Mouse (Mus musculus) thymus, postnatal 4 days (tissue): ENCODE measurements around the gene Sirt2.

ENCODE experiments used
- DNase-seq: peaks from one replicate; pipeline ENCODE4 v3.0.0; 2021

The Sirt2 gene

DNA sequence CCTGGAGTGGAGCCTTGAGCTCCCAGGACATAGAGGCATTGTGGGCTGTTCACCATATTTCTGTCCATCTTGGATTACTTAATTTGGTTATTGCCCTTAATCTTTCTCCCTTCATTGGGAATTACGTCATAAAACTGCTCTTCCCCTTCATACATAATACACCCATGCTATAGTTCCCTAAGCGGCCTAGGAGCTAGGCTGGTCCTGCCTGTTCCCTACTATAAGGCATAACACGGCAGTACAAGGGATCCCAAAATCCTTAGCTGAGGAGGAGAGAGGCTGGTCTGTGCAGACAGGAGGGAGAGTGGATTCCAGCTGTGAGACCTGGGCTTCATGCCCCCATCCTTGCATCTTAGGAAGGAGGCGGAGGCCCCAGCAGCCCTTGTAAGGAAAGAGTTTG, 51.4 kb downstream of the Sirt2 start:
- DNase-seq, result no peak

DNA sequence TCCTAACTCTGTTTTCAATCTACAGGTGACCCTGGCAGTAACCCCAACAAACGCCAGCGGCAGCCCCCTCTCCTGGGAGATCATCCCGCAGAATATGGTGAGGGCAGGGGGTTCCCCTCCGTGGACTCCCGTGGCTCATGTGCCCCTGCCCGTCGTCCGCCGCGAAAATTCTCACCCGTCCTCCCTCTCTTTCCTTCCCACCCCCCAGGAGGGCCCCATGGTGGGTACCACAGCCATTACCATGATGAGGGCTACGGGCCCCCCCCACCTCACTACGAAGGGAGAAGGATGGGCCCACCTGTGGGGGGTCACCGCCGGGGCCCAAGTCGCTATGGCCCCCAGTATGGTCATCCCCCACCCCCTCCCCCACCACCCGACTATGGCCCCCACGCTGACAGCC, 51.9 kb downstream of the Sirt2 start:
- DNase-seq, result no peak

DNA sequence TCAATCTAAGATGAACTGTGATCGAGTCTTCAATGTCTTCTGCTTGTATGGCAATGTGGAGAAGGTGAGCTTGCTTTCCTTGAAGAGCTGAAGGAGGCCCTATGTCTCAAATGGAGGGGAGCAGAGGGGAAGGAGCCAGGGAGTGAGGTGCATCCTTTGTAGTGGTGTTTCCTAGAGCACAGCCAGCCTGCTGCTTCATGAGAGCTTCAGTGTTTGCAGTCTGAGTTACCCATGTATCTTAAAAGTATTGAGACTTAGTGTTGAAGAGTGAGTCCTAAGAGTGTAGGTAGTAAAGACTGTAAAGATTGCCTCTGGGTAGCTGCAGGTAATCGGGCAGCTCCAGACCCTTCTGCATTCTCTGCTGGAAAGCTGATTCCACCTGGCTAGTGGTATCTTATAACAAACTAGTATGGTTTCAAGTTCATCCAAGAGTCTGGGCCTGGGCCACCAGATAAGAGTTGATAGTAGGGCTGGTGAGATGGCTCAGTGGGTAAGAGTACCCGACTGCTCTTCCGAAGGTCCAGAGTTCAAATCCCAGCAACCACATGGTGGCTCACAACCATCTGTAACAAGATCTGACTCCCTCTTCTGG, 52.4 kb downstream of the Sirt2 start:
- no peak for DNase-seq

DNA sequence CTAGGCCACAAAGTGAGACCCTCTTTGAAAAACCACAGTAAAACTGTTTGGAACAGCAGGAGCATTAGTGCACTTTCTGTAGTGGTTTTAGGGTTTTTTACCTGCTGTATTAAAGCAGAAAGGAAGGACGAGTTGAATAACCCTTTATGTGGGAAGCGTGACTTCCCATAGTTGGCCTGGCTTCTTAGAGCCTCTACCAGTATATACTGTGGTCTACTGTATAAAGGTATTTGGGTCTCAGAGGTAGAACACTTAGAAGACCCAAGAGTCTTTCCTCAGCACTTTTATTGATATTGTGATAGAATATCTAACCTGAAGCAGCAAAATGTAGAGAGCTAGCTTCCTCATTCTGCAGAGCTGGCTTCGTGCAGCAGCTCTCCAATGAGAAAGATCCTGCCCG, 53.0 kb downstream of the Sirt2 start:
- DNase-seq, result no peak

DNA sequence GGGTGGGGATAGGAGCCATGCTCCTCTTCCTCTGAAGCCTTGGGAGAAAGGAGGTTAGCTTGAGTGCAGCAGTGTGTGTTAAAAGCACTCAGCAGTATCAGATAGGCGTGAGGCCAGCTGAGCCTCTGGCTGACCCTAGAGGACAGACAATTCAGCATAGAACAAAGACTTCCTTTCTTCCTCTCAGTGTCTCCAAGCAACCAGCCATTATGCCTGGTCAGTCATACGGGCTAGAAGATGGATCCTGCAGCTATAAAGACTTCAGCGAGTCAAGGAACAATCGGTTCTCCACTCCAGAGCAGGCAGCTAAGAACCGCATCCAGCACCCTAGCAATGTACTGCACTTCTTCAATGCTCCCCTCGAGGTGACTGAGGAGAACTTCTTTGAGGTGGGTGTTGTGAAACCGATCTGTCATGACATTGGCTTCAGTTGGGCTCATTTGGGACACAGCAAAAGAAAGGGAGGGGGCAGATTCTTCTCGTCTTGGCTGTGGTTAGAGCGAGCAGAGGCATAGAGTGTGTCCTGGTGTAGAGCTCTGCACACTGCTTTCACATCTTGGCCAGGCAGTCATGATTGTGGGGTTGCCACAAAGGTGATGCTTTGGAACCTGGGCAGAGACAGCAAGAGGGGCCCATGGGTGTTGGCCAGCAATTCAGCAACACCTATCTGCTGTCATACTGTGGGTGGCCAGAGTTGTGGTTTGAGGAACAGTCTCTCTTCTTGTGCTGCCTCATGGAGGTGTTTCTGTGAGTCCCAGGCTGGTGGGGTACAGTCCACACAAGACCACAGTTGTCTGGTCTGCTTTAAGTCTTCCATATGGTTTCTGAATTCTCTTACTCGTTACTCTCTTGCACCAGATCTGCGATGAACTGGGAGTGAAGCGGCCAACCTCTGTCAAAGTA, 54.1 kb downstream of the Sirt2 start:
- no peak for DNase-seq

DNA sequence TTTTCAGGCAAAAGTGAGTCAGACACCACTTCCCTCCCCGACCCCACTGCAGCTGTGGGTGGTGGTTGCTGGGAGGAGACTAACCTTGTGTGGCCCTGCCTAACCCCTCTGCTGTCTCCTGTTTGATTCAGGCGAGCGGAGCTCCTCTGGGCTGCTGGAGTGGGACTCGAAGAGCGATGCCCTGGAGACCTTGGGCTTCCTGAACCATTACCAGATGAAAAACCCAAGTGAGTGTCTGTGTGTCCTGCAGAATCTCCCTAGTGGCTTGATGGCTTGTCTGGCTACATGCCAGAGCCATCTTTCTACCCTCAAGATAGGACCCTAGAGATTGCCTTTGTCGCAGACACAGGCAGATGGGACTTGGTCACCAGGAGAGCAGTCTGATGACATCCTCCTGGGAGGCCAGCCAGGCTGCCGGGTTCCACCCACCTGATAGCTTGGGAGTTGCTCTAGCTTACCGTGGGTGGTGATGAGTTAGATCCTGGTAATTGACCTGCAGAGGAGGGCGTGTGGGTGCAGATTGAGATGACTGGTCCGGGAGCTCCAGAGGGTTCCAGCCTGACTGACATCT, 54.8 kb downstream of the Sirt2 start:
- DNase-seq, result no peak

DNA sequence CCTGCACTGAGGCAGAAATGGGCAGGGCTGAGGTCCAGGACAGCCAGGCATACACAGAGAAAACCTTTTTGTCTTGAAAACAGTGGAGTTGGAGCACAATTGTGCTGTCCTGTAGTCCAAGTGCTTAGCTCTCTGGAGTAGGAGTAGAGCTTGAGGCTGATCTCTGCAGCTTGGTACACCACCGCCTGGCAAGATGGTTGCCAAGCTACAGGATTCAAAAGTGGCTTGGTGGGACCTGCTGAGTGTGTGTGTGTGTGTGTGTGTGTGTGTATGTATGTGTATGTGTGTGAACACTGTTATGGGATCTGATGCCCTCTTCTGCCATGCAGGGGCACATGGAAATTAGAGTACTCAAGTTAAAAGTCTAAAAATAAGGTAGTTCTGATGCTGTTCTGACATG, 56.0 kb downstream of the Sirt2 start:
- no peak for DNase-seq

DNA sequence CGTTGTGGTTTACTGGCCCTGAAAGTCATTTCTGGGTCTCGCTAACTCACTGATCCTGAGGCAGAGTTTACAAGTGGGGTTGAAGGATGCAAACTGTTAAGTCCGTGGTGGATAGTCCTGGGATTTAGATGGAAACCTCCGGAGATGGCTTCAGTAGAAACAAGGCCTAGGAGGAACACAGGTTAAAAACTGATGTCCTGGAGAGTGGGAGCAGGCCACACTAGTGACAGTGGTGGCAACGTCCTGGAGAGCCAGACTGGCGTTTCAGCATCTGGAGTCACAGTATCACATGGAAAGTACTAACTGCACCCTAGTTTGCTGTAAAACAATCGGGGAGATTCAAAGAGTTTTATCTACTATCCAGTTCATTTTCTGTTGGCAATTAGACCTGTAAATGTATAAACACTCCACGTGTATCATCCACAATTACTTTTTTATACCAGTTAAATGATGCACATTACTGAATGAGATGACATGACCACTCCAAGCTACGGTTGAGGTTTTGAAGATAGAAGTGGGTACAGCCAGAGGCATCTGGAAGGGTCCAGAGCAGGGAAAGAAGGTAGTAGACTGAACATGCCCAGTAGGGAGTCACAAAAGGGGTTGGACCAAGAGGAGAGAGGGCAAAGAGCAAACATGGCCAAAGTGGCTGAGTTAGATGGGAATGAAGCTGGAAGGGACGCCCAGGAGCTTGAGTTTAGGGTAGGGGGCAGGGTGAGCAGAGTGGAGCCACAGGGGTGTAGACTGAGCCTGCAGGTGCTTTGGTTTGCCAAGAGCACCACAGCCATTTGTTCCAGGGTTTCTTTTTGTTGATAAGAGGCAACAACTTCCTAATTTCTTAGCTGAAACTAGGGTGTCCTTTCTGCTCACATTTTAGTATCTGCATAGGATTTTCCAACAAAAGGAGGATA, 56.7 kb downstream of the Sirt2 start:
- no peak for DNase-seq

- no peak for DNase-seq
Measured at GRCm38 (mm10) chr7:28823932-28824331, 57.4 kb downstream of the Sirt2 start.

- DNase-seq, result peak; percentile 92
Measured at GRCm38 (mm10) chr7:28824941-28825685, 58.6 kb downstream of the Sirt2 start, which contains the start of gene Ech1. Ech1 (plus strand) TSS chr7:28825217.

- peak; percentile 73 for DNase-seq
Measured at GRCm38 (mm10) chr7:28825686-28826401, 59.3 kb downstream of the Sirt2 start.

GRCm38 (mm10) chr7:28826402-28826772, 59.9 kb downstream of the Sirt2 start:
- no peak for DNase-seq

DNA sequence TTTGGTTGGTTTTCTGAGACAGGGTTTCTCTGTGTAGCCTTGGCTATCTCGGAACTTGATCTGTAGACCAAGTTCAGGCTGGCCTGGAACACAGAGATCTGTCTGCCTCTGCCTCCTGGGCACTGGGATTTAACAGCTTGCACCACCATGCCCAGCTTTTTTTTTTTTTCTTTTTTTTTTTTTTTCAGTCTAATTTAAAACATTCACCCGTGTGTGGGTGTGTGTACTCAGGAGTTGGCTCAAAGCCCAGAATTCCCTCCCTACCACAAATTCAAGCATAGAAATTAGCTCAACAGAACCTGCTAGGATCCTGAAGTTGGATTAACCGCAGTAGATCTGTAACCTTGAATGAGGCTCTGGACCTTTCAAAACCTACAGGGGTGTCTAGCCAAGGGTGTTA, 60.8 kb downstream of the Sirt2 start:
- DNase-seq, result no peak

- DNase-seq, result no peak
Measured at GRCm38 (mm10) chr7:28829821-28830220, 63.3 kb downstream of the Sirt2 start.

DNA sequence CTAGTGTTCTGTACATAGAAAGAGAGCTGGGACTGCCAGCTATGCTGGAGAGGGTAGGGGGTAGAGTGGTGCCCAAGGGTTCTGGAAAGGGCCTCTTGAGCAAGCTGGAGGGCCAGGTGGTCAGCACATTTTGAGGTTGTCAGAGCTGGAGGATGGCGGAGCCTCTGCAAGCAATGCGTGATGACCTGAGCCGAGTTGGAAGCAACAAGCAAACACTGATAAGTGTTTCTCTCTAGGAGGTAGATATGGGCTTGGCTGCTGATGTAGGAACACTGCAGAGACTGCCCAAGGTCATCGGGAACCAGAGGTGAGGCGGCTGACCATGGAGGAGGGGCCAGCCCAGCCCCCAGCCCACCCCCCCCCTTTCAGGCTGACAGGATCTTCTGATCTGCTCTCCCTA, 64.4 kb downstream of the Sirt2 start:
- DNase-seq, result no peak

GRCm38 (mm10) chr7:28831411-28832125, 65.0 kb downstream of the Sirt2 start:
- DNase-seq, result no peak

GRCm38 (mm10) chr7:28832137-28832536, 65.6 kb downstream of the Sirt2 start:
- DNase-seq, result no peak

GRCm38 (mm10) chr7:28833723-28834347, 67.3 kb downstream of the Sirt2 start, which contains the start of gene Lgals4:
Lgals4 (plus strand) TSS chr7:28833854.
- DNase-seq, result no peak

DNA sequence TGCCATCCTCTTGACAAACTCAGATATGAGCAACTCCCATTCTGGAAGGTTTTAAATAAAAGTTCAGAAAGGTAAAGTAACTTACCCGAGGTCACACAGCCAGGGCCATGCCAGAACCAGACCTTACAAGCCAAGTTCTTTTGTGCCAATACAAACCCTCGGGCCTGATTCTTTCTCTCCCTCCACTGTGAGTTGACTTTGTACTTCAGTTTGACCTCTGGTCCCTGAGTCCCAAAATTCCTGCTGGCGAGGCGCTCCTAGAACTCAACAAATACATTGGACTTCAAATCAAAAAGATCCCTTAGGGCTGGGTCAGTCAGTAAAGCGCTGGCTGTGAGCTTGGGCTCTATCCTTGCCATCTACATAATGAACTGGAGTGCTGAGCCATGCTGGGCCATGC, 70.4 kb downstream of the Sirt2 start:
- DNase-seq, result no peak
